ENCODE assay signal across 8 mouse cellular contexts in the genomic region with DNA sequence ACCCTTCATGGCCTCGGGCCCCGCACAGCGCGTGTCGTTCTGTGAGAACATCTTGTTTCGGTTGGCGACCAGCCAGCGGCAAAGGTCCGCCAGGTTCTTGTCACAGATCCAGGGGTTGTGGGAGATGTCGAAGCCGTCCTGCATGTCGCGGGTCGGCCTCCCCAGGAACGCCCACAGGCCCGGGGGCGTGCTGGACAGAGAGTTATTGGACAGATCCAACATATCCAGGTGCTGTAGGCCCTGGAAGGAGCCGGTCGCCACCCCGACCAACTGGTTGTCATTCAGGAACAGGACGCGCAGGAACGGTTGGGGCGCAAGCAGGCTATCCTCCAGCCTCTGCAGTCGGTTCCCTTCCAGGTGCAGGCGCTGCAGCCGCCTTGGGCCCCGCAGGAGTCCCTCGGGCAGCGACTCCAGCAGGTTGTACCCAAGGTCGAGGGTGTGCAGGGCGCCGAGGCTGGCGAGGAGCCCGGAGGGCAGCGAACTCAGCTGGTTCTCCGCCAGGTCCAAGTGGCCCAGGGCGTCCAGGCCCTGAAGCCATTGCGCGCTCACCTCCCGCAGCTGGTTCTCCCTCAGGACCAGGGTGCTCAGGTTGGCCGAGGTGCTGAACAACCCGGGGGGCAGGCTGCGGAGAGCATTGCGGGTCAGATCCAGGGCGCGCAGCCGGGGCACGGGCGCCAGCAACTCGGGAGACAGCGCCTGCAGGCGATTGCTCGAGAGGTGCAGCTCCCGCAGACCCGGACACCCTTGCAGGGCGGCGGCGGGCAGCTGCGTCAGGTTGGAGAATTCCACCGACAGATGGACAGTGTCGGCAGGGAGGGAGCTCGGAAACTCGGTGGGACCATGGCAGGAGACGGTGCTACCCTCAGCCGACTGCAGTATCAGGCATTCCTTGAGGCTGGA. TPM values are rescaled to one million over a fixed set of nuclear protein-coding genes. Genes with fewer than 3 reads are reported as not detected.
DNase-seq lines count a peak whose midpoint lies in the region; ATAC-seq and TF ChIP-seq lines count a peak whose summit lies in the region.

No protein-coding gene starts in this region.

- no peak for DNase-seq in layer of hippocampus, adult 2 months (ENCODE audit: low spot score in 2 of 2)
- no peak for DNase-seq in layer of hippocampus, adult 9-11 months
- peak; percentile 70 to 74 for DNase-seq in cerebellum, postnatal 10 days
- no peak for DNase-seq in heart, postnatal 0 days (ENCODE audit: low spot score)
- peak; percentile 86 to 90 for DNase-seq in kidney, postnatal 36 days
- DNase-seq in skeletal muscle tissue, adult 2 months (ENCODE audit: low read depth, low spot score): peak; percentile 74
- no peak for DNase-seq in B cell, adult 2 months
- DNase-seq in thymus, adult 2 months: no peak

- H3K4me2 ChIP-seq in heart, postnatal 0 days (ENCODE audit: low read depth, low read length): peak overlapping the region; percentile 61

- TF ChIP-seq EP300 in heart, postnatal 0 days (IDR thresholded peaks at IDR 0.05; ENCODE audit: low read depth): no peak

- no peaks in the 10 kb centered on the region for H3K36me3 ChIP-seq in heart, postnatal 0 days (replicated peaks; ENCODE audit: control insufficient read depth, insufficient read depth, low read length)
- no peaks in the 10 kb centered on the region for H3K36me3 ChIP-seq in thymus, adult 2 months (ENCODE audit: control insufficient read depth, insufficient read depth, low read length)

- TF ChIP-seq POLR2A in thymus, adult 2 months (IDR thresholded peaks at IDR 0.05; ENCODE audit: control insufficient read depth, extremely low read depth, insufficient read depth, low read length, poor library complexity): no peak

- WGBS in heart, postnatal 0 days: 3% methylated on average over 66 of the region's 66 CpGs
- WGBS in thymus, adult 2 months: 9% methylated on average over 66 of the region's 66 CpGs

- H3K27ac ChIP-seq in layer of hippocampus, adult 2 months: no peak overlapping the region
- peak overlapping the region; percentile 32 for H3K27ac ChIP-seq in heart, postnatal 0 days (ENCODE audit: low read depth)
- no peak overlapping the region for H3K27ac ChIP-seq in thymus, adult 2 months (ENCODE audit: control insufficient read depth, insufficient read depth, low read length)

- peaks cover 14% of the 10 kb centered on the region for H3K27me3 ChIP-seq in heart, postnatal 0 days (ENCODE audit: control insufficient read depth, insufficient read depth, low read length)
- peaks cover 8% of the 10 kb centered on the region; the same call in 1 of the 2 replicates for H3K27me3 ChIP-seq in thymus, adult 2 months (ENCODE audit: control insufficient read depth, insufficient read depth, low read length)

- peaks cover 8% of the 10 kb centered on the region for H3K9me3 ChIP-seq in heart, postnatal 0 days (replicated peaks; ENCODE audit: control insufficient read depth, low read length)

- H3K4me3 ChIP-seq in layer of hippocampus, adult 2 months: peak overlapping the region; percentile 20
- H3K4me3 ChIP-seq in heart, postnatal 0 days (ENCODE audit: low read depth, low read length): peak overlapping the region; percentile 39
- H3K4me3 ChIP-seq in thymus, adult 2 months (ENCODE audit: control insufficient read depth, insufficient read depth, low read length): no peak overlapping the region

- peak overlapping the region; percentile 47 for H3K9ac ChIP-seq in heart, postnatal 0 days (replicated peaks; ENCODE audit: low read depth, low read length)

- H3K4me1 ChIP-seq in heart, postnatal 0 days (ENCODE audit: control insufficient read depth, insufficient read depth): peaks cover 15% of the 10 kb centered on the region; the same call in 1 of the 2 replicates
- H3K4me1 ChIP-seq in thymus, adult 2 months (replicated peaks; ENCODE audit: control insufficient read depth, insufficient read depth, low read length): no peaks in the 10 kb centered on the region; the same call in 1 of the 2 replicates

- peak; percentile 31 for ATAC-seq in heart, postnatal 0 days (ENCODE audit: insufficient read depth, low read depth)

- TF ChIP-seq CTCF in layer of hippocampus, adult 2 months (conservative IDR thresholded peaks at IDR 0.05): no peak
- TF ChIP-seq CTCF in heart, postnatal 0 days (IDR thresholded peaks at IDR 0.05; ENCODE audit: low read depth): no peak
- TF ChIP-seq CTCF in thymus, adult 2 months (IDR thresholded peaks at IDR 0.05; ENCODE audit: borderline replicate concordance, control insufficient read depth, extremely low read depth, insufficient read depth, low read length, poor library complexity): no peak

RNA-seq across cellular contexts. Expression of a gene that starts 1.6 kb away (rescaled TPM):
- total RNA-seq in layer of hippocampus, adult 2 months (2021): 1 to 10 TPM in 1 of 2 experiments, under 1 TPM in 1; 0.77 to 1.6 TPM
- total RNA-seq in heart, postnatal 0 days (2014; rRNA removed; ENCODE audit: low replicate concordance): 4.5 and 5.1 TPM in 2 replicates
- polyA plus RNA-seq in heart, postnatal 0 days (2015; fragmentation: Nextera tagmentation; extraction: Ambion mirVana): 9.0 and 10.0 TPM in 2 replicates
- polyA plus RNA-seq in thymus, adult 2 months (2012; rRNA removed): 23.5 and 27.0 TPM in 2 replicates

RNA-seq across cellular contexts. Expression of a gene that starts 2.8 kb away (rescaled TPM):
- total RNA-seq in layer of hippocampus, adult 2 months (2021): under 1 TPM; 0.54 to 0.76 TPM
- 23.3 and 58.8 TPM in 2 replicates for total RNA-seq in heart, postnatal 0 days (2014; rRNA removed; ENCODE audit: low replicate concordance)
- polyA plus RNA-seq in heart, postnatal 0 days (2015; fragmentation: Nextera tagmentation; extraction: Ambion mirVana): 55.7 and 58.3 TPM in 2 replicates
- 6.2 and 11.7 TPM in 2 replicates for polyA plus RNA-seq in thymus, adult 2 months (2012; rRNA removed)

RNA-seq across cellular contexts. Expression of a gene that starts 10.6 kb away (rescaled TPM):
- total RNA-seq in layer of hippocampus, adult 2 months (2021): 10 to 100 TPM in 1 of 2 experiments, 1 to 10 TPM in 1; 7.5 to 10.1 TPM
- 47.4 and 88.5 TPM in 2 replicates for total RNA-seq in heart, postnatal 0 days (2014; rRNA removed; ENCODE audit: low replicate concordance)
- 5.9 and 9.4 TPM in 2 replicates for polyA plus RNA-seq in heart, postnatal 0 days (2015; fragmentation: Nextera tagmentation; extraction: Ambion mirVana)
- 16.7 and 29.0 TPM in 2 replicates for polyA plus RNA-seq in thymus, adult 2 months (2012; rRNA removed)

RNA-seq across cellular contexts. Expression of a gene that starts 19.9 kb away (rescaled TPM):
- 100 to 1,000 TPM; 125 to 133 TPM for total RNA-seq in layer of hippocampus, adult 2 months (2021)
- 7.9 and 10.4 TPM in 2 replicates for total RNA-seq in heart, postnatal 0 days (2014; rRNA removed; ENCODE audit: low replicate concordance)
- polyA plus RNA-seq in heart, postnatal 0 days (2015; fragmentation: Nextera tagmentation; extraction: Ambion mirVana): 0.81 and 0.93 TPM in 2 replicates
- 3.8 and 4.9 TPM in 2 replicates for polyA plus RNA-seq in thymus, adult 2 months (2012; rRNA removed)

RNA-seq across cellular contexts. Expression of a gene that starts 40.8 kb away (rescaled TPM):
- total RNA-seq in layer of hippocampus, adult 2 months (2021): 100 to 1,000 TPM; 122 to 135 TPM
- 23.9 and 35.9 TPM in 2 replicates for total RNA-seq in heart, postnatal 0 days (2014; rRNA removed; ENCODE audit: low replicate concordance)
- polyA plus RNA-seq in heart, postnatal 0 days (2015; fragmentation: Nextera tagmentation; extraction: Ambion mirVana): 52.1 TPM in 2 replicates
- 80.6 and 83.3 TPM in 2 replicates for polyA plus RNA-seq in thymus, adult 2 months (2012; rRNA removed)

Comparison
In these comparisons a context has a peak if more than half of its experiments do, and no peak if none do; other contexts are left out.
1. DNase-seq: peak in cerebellum, postnatal 10 days (2 of 2), kidney, postnatal 36 days (2 of 2) and skeletal muscle tissue, adult 2 months (single experiment); none in layer of hippocampus, adult 2 months (0 of 2), layer of hippocampus, adult 9-11 months (single experiment), heart, postnatal 0 days (single experiment), B cell, adult 2 months (0 of 2) and thymus, adult 2 months (single experiment).
2. RNA of a gene that starts 2.8 kb away (total RNA-seq): 23.3 to 58.8 TPM in heart, postnatal 0 days; 0.54 to 0.76 TPM in layer of hippocampus, adult 2 months; every median in the first group is over 10 times any median in the second.